21 mouse cellular contexts compared by ENCODE assay signal in genomic region chr9:84359879-84360278, GRCm38 (mm10).
DNase-seq lines count a peak whose midpoint lies in the region; ATAC-seq and TF ChIP-seq lines count a peak whose summit lies in the region.
"Had no signal": no experiment of that assay in that cellular context is flagged by ENCODE, and none has a peak within 500 bp of the region (broad histone marks: within the 10 kb centered on the region; RNA-seq: fewer than 3 reads in every experiment).

No protein-coding gene starts in this region.

- H3K27ac ChIP-seq in forebrain, embryonic 12.5 days = no peak overlapping the region
- H3K27ac ChIP-seq in forebrain, embryonic 10.5 days = no peak overlapping the region
- no peak overlapping the region for H3K27ac ChIP-seq in liver, embryonic 16.5 days (ENCODE audit: low read length)
- H3K27ac ChIP-seq in liver, postnatal 0 days (ENCODE audit: low read depth) = no peak overlapping the region
- H3K27ac ChIP-seq: heart, embryonic 13.5 days; hindbrain, embryonic 13.5 days; limb, embryonic 13.5 days; liver, embryonic 14.5 days had no signal

- no peak overlapping the region for H3K9ac ChIP-seq in forebrain, embryonic 12.5 days
- no peak overlapping the region for H3K9ac ChIP-seq in liver, embryonic 16.5 days (ENCODE audit: low read depth, low read length)
- H3K9ac ChIP-seq in liver, postnatal 0 days (replicated peaks) = no peak overlapping the region
- H3K9ac ChIP-seq: heart, embryonic 13.5 days; hindbrain, embryonic 13.5 days; limb, embryonic 13.5 days; liver, embryonic 14.5 days had no signal

- no peak for TF ChIP-seq EP300 in liver, postnatal 0 days (IDR thresholded peaks at IDR 0.05; ENCODE audit: low read depth)

- H3K4me2 ChIP-seq in forebrain, embryonic 12.5 days = no peak overlapping the region
- no peak overlapping the region for H3K4me2 ChIP-seq in liver, embryonic 16.5 days (ENCODE audit: low read depth, low read length)
- H3K4me2 ChIP-seq in liver, postnatal 0 days (ENCODE audit: low read depth, low read length) = no peak overlapping the region
- H3K4me2 ChIP-seq: heart, embryonic 13.5 days; hindbrain, embryonic 13.5 days; limb, embryonic 13.5 days had no signal

- no peak overlapping the region for H3K4me3 ChIP-seq in forebrain, embryonic 12.5 days (replicated peaks)
- H3K4me3 ChIP-seq in forebrain, embryonic 10.5 days = no peak overlapping the region
- H3K4me3 ChIP-seq in liver, embryonic 16.5 days (ENCODE audit: low read depth, low read length) = no peak overlapping the region
- H3K4me3 ChIP-seq in liver, postnatal 0 days (ENCODE audit: low read depth, low read length) = no peak overlapping the region
- H3K4me3 ChIP-seq: heart, embryonic 13.5 days; hindbrain, embryonic 13.5 days; limb, embryonic 13.5 days had no signal

- peaks cover 3% of the 10 kb centered on the region; the same call in 1 of the 2 replicates for H3K4me1 ChIP-seq in forebrain, embryonic 12.5 days
- peaks cover 10% of the 10 kb centered on the region; the same call in 1 of the 2 replicates for H3K4me1 ChIP-seq in forebrain, embryonic 10.5 days
- no peaks in the 10 kb centered on the region for H3K4me1 ChIP-seq in liver, embryonic 16.5 days (ENCODE audit: control insufficient read depth, low read depth, low read length)
- no peaks in the 10 kb centered on the region for H3K4me1 ChIP-seq in liver, postnatal 0 days (ENCODE audit: insufficient read depth)
- H3K4me1 ChIP-seq: heart, embryonic 13.5 days; limb, embryonic 13.5 days had no signal

- DNase-seq in forebrain, embryonic 10.5 days (ENCODE audit: extremely low spot score, low spot score) = no peak
- no peak for DNase-seq in liver, postnatal 0 days
- peak; percentile 44 for DNase-seq in MN1 (ENCODE audit: low spot score)
- peak; percentile 73 for DNase-seq in retina, embryonic 14.5 days (ENCODE audit: low spot score)
- DNase-seq in adrenal gland, adult 8-10 months = no peak
- no peak for DNase-seq in left cerebral cortex, adult 11 months (ENCODE audit: low spot score)
- DNase-seq: adrenal gland, postnatal 14 days; cerebellum, adult 11-12 months; gastrocnemius, postnatal 25 days; heart, adult 18-20 months; kidney, adult 9 months; lung, postnatal 4 days had no signal

- H3K36me3 ChIP-seq in forebrain, embryonic 12.5 days (replicated peaks) = no peaks in the 10 kb centered on the region
- no peaks in the 10 kb centered on the region for H3K36me3 ChIP-seq in forebrain, embryonic 10.5 days (replicated peaks)
- H3K36me3 ChIP-seq in liver, embryonic 16.5 days (ENCODE audit: control insufficient read depth, insufficient read depth) = no peaks in the 10 kb centered on the region
- no peaks in the 10 kb centered on the region for H3K36me3 ChIP-seq in liver, postnatal 0 days (replicated peaks; ENCODE audit: insufficient read depth, low read length)
- H3K36me3 ChIP-seq: heart, embryonic 13.5 days; hindbrain, embryonic 13.5 days; limb, embryonic 13.5 days had no signal

- no peak for TF ChIP-seq CTCF in liver, postnatal 0 days (IDR thresholded peaks at IDR 0.05; ENCODE audit: low read depth)

- H3K9me3 ChIP-seq in forebrain, embryonic 12.5 days = no peaks in the 10 kb centered on the region
- H3K9me3 ChIP-seq in forebrain, embryonic 10.5 days = no peaks in the 10 kb centered on the region
- H3K9me3 ChIP-seq in liver, embryonic 16.5 days (replicated peaks; ENCODE audit: control insufficient read depth, low read length) = no peaks in the 10 kb centered on the region
- H3K9me3 ChIP-seq in liver, postnatal 0 days (ENCODE audit: low read length) = no peaks in the 10 kb centered on the region
- H3K9me3 ChIP-seq: heart, embryonic 13.5 days; hindbrain, embryonic 13.5 days; limb, embryonic 13.5 days had no signal

- ATAC-seq in forebrain, embryonic 12.5 days (ENCODE audit: low FRiP score) = 0 out of 2 replicates have a peak, but pooled peaks have one; percentile 36
- ATAC-seq in liver, embryonic 16.5 days (ENCODE audit: low read depth) = 0 out of 2 replicates have a peak, but pooled peaks have one; percentile 19
- ATAC-seq in liver, postnatal 0 days = no peak
- ATAC-seq: CD4-positive, CD25-positive, alpha-beta regulatory T cell, adult 4 months; inflammation-experienced regulatory T-cells, adult 6 months; midbrain, embryonic 16.5 days had no signal

- H3K27me3 ChIP-seq in forebrain, embryonic 12.5 days = no peaks in the 10 kb centered on the region
- no peaks in the 10 kb centered on the region for H3K27me3 ChIP-seq in forebrain, embryonic 10.5 days (ENCODE audit: poor library complexity, severe bottlenecking)
- H3K27me3 ChIP-seq in liver, embryonic 16.5 days (ENCODE audit: control insufficient read depth, insufficient read depth, low read depth, low read length) = no peaks in the 10 kb centered on the region
- no peaks in the 10 kb centered on the region for H3K27me3 ChIP-seq in liver, postnatal 0 days (ENCODE audit: insufficient read depth, low read length)
- H3K27me3 ChIP-seq: heart, embryonic 13.5 days; hindbrain, embryonic 13.5 days; limb, embryonic 13.5 days had no signal

- 34% methylated on average over 3 of the region's 3 CpGs for WGBS in forebrain, embryonic 12.5 days
- WGBS in forebrain, embryonic 10.5 days = 59% methylated on average over 3 of the region's 3 CpGs
- 21% methylated on average over 3 of the region's 3 CpGs for WGBS in liver, embryonic 16.5 days (ENCODE audit: insufficient replicate concordance)
- WGBS in liver, postnatal 0 days (ENCODE audit: insufficient replicate concordance) = 30% methylated on average over 3 of the region's 3 CpGs

Comparison
In these comparisons a context has a peak if more than half of its experiments do, and no peak if none do; other contexts are left out.
1. DNase-seq: peak in MN1 (single experiment) and retina, embryonic 14.5 days (single experiment); none in forebrain, embryonic 10.5 days (single experiment), liver, postnatal 0 days (single experiment), adrenal gland, adult 8-10 months (single experiment) and left cerebral cortex, adult 11 months (single experiment).